Mouse (Mus musculus) small intestine, adult 2 months (tissue): ENCODE measurements around the gene Aktip. TPM values are rescaled to one million over a fixed set of nuclear protein-coding genes. Genes with fewer than 3 reads are reported as not detected.

Experiments used
- H3K27ac ChIP-seq: fragments of 200-500 bp; 2 replicates; pipeline ENCODE4 v1.5.1; 2012; ENCODE audit warnings: low read depth, low read length, control low read depth, inconsistent platforms; ENCODE audit not compliant: insufficient read depth
- H3K27me3 ChIP-seq: fragments of 200-500 bp; 2 replicates; pipeline ENCODE4 v1.6.1; 2012; ENCODE audit warnings: mild to moderate bottlenecking, moderate library complexity, low read length, inconsistent platforms; ENCODE audit not compliant: control insufficient read depth, insufficient read depth
- H3K36me3 ChIP-seq: fragments of 200-500 bp; 2 replicates; pipeline ENCODE4 v1.6.1; 2012; ENCODE audit warnings: mild to moderate bottlenecking, low read length, control low read depth, inconsistent platforms; ENCODE audit not compliant: control insufficient read depth, insufficient read depth
- H3K4me1 ChIP-seq: fragments of 200-500 bp; 2 replicates; pipeline ENCODE4 v1.6.1; 2012; ENCODE audit warnings: low read length, inconsistent platforms, mixed read lengths; ENCODE audit not compliant: control insufficient read depth, insufficient read depth, insufficient read length
- H3K4me3 ChIP-seq: fragments of 200-500 bp; 2 replicates; pipeline ENCODE4 v1.5.1; 2012; ENCODE audit warnings: low read depth, mild to moderate bottlenecking, control low read depth, inconsistent platforms, low read length, moderate library complexity
- CTCF ChIP-seq: fragments of 200-500 bp; IDR thresholded peaks from 2 replicates; pipeline ENCODE4 v1.5.1; 2012; ENCODE audit warnings: low read depth, mild to moderate bottlenecking, control low read depth, inconsistent platforms, low read length, moderate library complexity, mixed read lengths; ENCODE audit not compliant: insufficient replicate concordance, insufficient read length; ENCODE audit errors: extremely low read depth
- POLR2A ChIP-seq: fragments of 200-500 bp; IDR thresholded peaks from 2 replicates; pipeline ENCODE4 v1.6.1; 2012; ENCODE audit warnings: low read depth, mild to moderate bottlenecking, control low read depth, inconsistent platforms, low read length, moderate library complexity
- WGBS: fragments of 180-500 bp; shearing (Covaris S2); methylation state at CpG from one replicate; pipeline ENCODE4 v1.1.7; 2018; 5-methylcytosine and 5-hydroxymethylcytosine counted together
- polyA plus RNA-seq: library from polyadenylated mRNA; depleted of rRNA; stranded (reverse); fragments of >200 nt; gene quantifications from 2 replicates; pipeline ENCODE4 v1.2.3, GENCODE M21; 2012

The Aktip gene
- polyA plus RNA-seq, 1 experiment = 23.3 TPM

GRCm38 (mm10) chr8:91192941-91193340 is 6.8 kb downstream of the Aktip start:
- Histone ChIP-seq H3K27me3 (peaks cover 4% of the 10 kb centered on the region), H3K36me3 (no peaks in the 10 kb centered on the region), H3K27ac (no peak overlapping the region), H3K4me1 (no peaks in the 10 kb centered on the region), H3K4me3 (no peak overlapping the region)
- 85% methylated on average over 5 of the region's 5 CpGs for WGBS
- no peak for TF ChIP-seq POLR2A
- no peak for TF ChIP-seq CTCF

GRCm38 (mm10) chr8:91190816-91191340 is 8.9 kb downstream of the Aktip start:
- Histone ChIP-seq H3K4me1 (no peaks in the 10 kb centered on the region), H3K36me3 (no peaks in the 10 kb centered on the region), H3K27ac (no peak overlapping the region), H3K4me3 (no peak overlapping the region), H3K27me3 (peaks cover 7% of the 10 kb centered on the region)
- TF ChIP-seq POLR2A = no peak
- TF ChIP-seq CTCF = peak; percentile 59
- 3% methylated on average over 17 of the region's 17 CpGs for WGBS

- no peak for TF ChIP-seq POLR2A
- no peak for TF ChIP-seq CTCF
- H3K27ac ChIP-seq = no peak overlapping the region
- no peaks in the 10 kb centered on the region for H3K36me3 ChIP-seq
- H3K4me1 ChIP-seq = no peaks in the 10 kb centered on the region
- 54% methylated on average over 11 of the region's 11 CpGs for whole genome bisulfite sequencing
- peaks cover 7% of the 10 kb centered on the region for H3K27me3 ChIP-seq
- no peak overlapping the region for H3K4me3 ChIP-seq
Observed at GRCm38 (mm10) chr8:91188152-91188551, 11.6 kb downstream of the Aktip start.

- H3K27me3 ChIP-seq = peaks cover 7% of the 10 kb centered on the region
- no peak overlapping the region for H3K4me3 ChIP-seq
- no peaks in the 10 kb centered on the region for H3K4me1 ChIP-seq
- H3K27ac ChIP-seq = no peak overlapping the region
- TF ChIP-seq CTCF (no peak), POLR2A (no peak)
- H3K36me3 ChIP-seq = no peaks in the 10 kb centered on the region
- 67% methylated on average over 12 of the region's 12 CpGs for WGBS
Observed at GRCm38 (mm10) chr8:91186372-91186771, 13.4 kb downstream of the Aktip start.

- H3K27me3 ChIP-seq = no peaks in the 10 kb centered on the region
- H3K4me3 ChIP-seq = no peak overlapping the region
- H3K36me3 ChIP-seq = no peaks in the 10 kb centered on the region
- no peaks in the 10 kb centered on the region for H3K4me1 ChIP-seq
- 36% methylated on average over 1 of the region's 1 CpGs for WGBS
- no peak for TF ChIP-seq POLR2A
- no peak for TF ChIP-seq CTCF
- H3K27ac ChIP-seq = no peak overlapping the region
Observed at GRCm38 (mm10) chr8:91177708-91178107, 22.1 kb downstream of the Aktip start.

GRCm38 (mm10) chr8:91176176-91176575 is 23.6 kb downstream of the Aktip start:
- H3K4me1 ChIP-seq = no peaks in the 10 kb centered on the region
- H3K27me3 ChIP-seq = peaks cover 4% of the 10 kb centered on the region; the same call in 1 of the 2 replicates
- H3K36me3 ChIP-seq = no peaks in the 10 kb centered on the region
- no peak overlapping the region for H3K4me3 ChIP-seq
- TF ChIP-seq POLR2A (no peak), CTCF (no peak)
- no peak overlapping the region for H3K27ac ChIP-seq
- 72% methylated on average over 14 of the region's 14 CpGs for WGBS

GRCm38 (mm10) chr8:91171605-91172004 is 28.2 kb downstream of the Aktip start:
- Histone ChIP-seq H3K4me3 (no peak overlapping the region), H3K36me3 (no peaks in the 10 kb centered on the region), H3K4me1 (peaks cover under 1% of the 10 kb centered on the region; the same call in 1 of the 2 replicates), H3K27me3 (peaks cover 6% of the 10 kb centered on the region; the same call in 1 of the 2 replicates), H3K27ac (no peak overlapping the region)
- no peak for TF ChIP-seq POLR2A
- TF ChIP-seq CTCF = no peak
- WGBS = 52% methylated on average over 13 of the region's 13 CpGs
